Mouse (Mus musculus) brain, embryonic 18.5 days (tissue): Measurements from ENCODE around the gene Usp9y.

ENCODE experiments used
- DNase-seq: peaks from one replicate; pipeline ENCODE4 v3.0.0-alpha.2; 2012; ENCODE audit warnings: low read depth, low spot score

The Usp9y gene

GRCm38 (mm10) chrY:1459682-1460081 is at the start of gene Usp9y:
Gene Usp9y, minus strand, starts transcription at chrY:1459782.
- DNase-seq, result no peak

- DNase-seq, result no peak
These were observed 165.9 kb downstream of the Usp9y start for GRCm38 (mm10) chrY:1293708-1294107.

GRCm38 (mm10) chrY:1286171-1286795 is 173.3 kb downstream of the Usp9y start, which contains the start of gene Ddx3y:
Gene Ddx3y, minus strand, starts transcription at chrY:1286629.
- DNase-seq, result peak; percentile 32

GRCm38 (mm10) chrY:1285735-1286134 is 173.8 kb downstream of the Usp9y start:
- no peak for DNase-seq
